Mouse (Mus musculus) ES-Bruce4 (cell line): ENCODE measurements around the gene Barx2.

Experiments used
- CTCF ChIP-seq: IDR thresholded peaks from one replicate; pipeline ENCODE4 v1.8.1; 2011; ENCODE audit warnings: low read depth, low read length
- EP300 ChIP-seq: IDR thresholded peaks from 2 replicates; pipeline ENCODE4 v1.6.1; 2011; ENCODE audit warnings: low read depth, low read length; ENCODE audit not compliant: insufficient read depth
- POLR2A ChIP-seq: IDR thresholded peaks from one replicate; pipeline ENCODE4 v1.8.1; 2011; ENCODE audit warnings: low read length; ENCODE audit not compliant: insufficient read depth

GRCm38 (mm10) chr9:31858720-31859340, 54.4 kb downstream of the Barx2 start:
- TF ChIP-seq CTCF, result peak; percentile 54
- no peak for TF ChIP-seq POLR2A
- TF ChIP-seq EP300, result no peak
